Mouse (Mus musculus) urinary bladder, adult 2 months (tissue): ENCODE data around the gene Zfp607b. TPM values are rescaled to one million over a fixed set of nuclear protein-coding genes. Genes with fewer than 3 reads are reported as not detected.

ENCODE experiments used
- DNase-seq: peaks from one replicate; pipeline ENCODE4 v3.0.0; 2022; ENCODE audit warnings: low spot score
- polyA plus RNA-seq: library from polyadenylated mRNA; depleted of rRNA; stranded (reverse); fragments of >200 nt; gene quantifications from 2 replicates; pipeline ENCODE4 v1.2.3, GENCODE M21; 2012; rRNA removed

Gene Zfp607b
- polyA plus RNA-seq, 1 experiment, result 2.3 TPM

- DNase-seq, result no peak
These were observed 3.9 kb upstream of the Zfp607b start for GRCm38 (mm10) chr7:27685220-27685619.

- no peak for DNase-seq
These were observed 3.5 kb upstream of the Zfp607b start for GRCm38 (mm10) chr7:27685681-27686080.

- no peak for DNase-seq
These were observed 2.1 kb upstream of the Zfp607b start for GRCm38 (mm10) chr7:27687043-27687442.

GRCm38 (mm10) chr7:27687836-27688235 is 1.3 kb upstream of the Zfp607b start:
- DNase-seq, result no peak

GRCm38 (mm10) chr7:27688246-27688788 is 823 bp upstream of the Zfp607b start:
- DNase-seq, result no peak

GRCm38 (mm10) chr7:27691076-27691475 is 1.9 kb downstream of the Zfp607b start:
- no peak for DNase-seq

- DNase-seq, result no peak
These were observed 7.6 kb downstream of the Zfp607b start for GRCm38 (mm10) chr7:27696711-27697110.

- DNase-seq, result no peak
These were observed 21.3 kb downstream of the Zfp607b start for GRCm38 (mm10) chr7:27710402-27710801.

GRCm38 (mm10) chr7:27721951-27722350 is 32.8 kb downstream of the Zfp607b start:
- no peak for DNase-seq

GRCm38 (mm10) chr7:27725566-27726538 is 36.7 kb downstream of the Zfp607b start:
- DNase-seq, result no peak

GRCm38 (mm10) chr7:27727471-27727870 is 38.3 kb downstream of the Zfp607b start:
- DNase-seq, result no peak

- peak; percentile 74 for DNase-seq
These were observed 42.2 kb downstream of the Zfp607b start, which contains the start of gene Zfp60 for GRCm38 (mm10) chr7:27731281-27731883. Gene Zfp60 (plus strand): TSS chr7:27731389.

GRCm38 (mm10) chr7:27731946-27732345 is 42.8 kb downstream of the Zfp607b start:
- DNase-seq, result no peak

- DNase-seq, result no peak
These were observed 43.4 kb downstream of the Zfp607b start for GRCm38 (mm10) chr7:27732508-27732907.

GRCm38 (mm10) chr7:27735457-27735856 is 46.3 kb downstream of the Zfp607b start:
- no peak for DNase-seq

Other genes with a start within 250 kb of the Zfp607b start
- gene Sptbn4, start 241.7 kb upstream of the Zfp607b start, polyA plus RNA-seq, result 0.53 and 0.74 TPM in 2 replicates
- gene Blvrb, start 241.4 kb upstream of the Zfp607b start, polyA plus RNA-seq, result 46.5 and 51.3 TPM in 2 replicates
- gene Sertad3, start 215.6 kb upstream of the Zfp607b start, polyA plus RNA-seq, result 22.0 and 29.1 TPM in 2 replicates
- 36.2 and 37.2 TPM in 2 replicates for gene Sertad1, start 202.4 kb upstream of the Zfp607b start, polyA plus RNA-seq
- 4.6 and 4.9 TPM in 2 replicates for gene Prx, start 190.0 kb upstream of the Zfp607b start, polyA plus RNA-seq
- 1.4 and 1.7 TPM in 2 replicates for gene Hipk4, start 166.1 kb upstream of the Zfp607b start, polyA plus RNA-seq
- gene Pld3, start 136.1 kb upstream of the Zfp607b start, polyA plus RNA-seq, result 85.8 and 97.5 TPM in 2 replicates
- gene 2310022A10Rik, start 136.1 kb upstream of the Zfp607b start, polyA plus RNA-seq, result 16.7 and 17.1 TPM in 2 replicates
- gene Akt2, start 97.8 kb upstream of the Zfp607b start, polyA plus RNA-seq, result 78.4 and 96.7 TPM in 2 replicates
- 0.04 TPM in 1 of 2 replicates, not detected in the other for gene Ttc9b, start 35.4 kb upstream of the Zfp607b start, polyA plus RNA-seq
- gene Map3k10, start 14.7 kb upstream of the Zfp607b start, polyA plus RNA-seq, result 14.7 and 18.1 TPM in 2 replicates
- 6.3 and 8.1 TPM in 2 replicates for gene Zfp60, start 42.0 kb downstream of the Zfp607b start, polyA plus RNA-seq
- gene Zfp626, start 117.9 kb downstream of the Zfp607b start, polyA plus RNA-seq, result 4.3 and 5.3 TPM in 2 replicates
- gene Zfp59, start 149.3 kb downstream of the Zfp607b start, polyA plus RNA-seq, result 3.8 TPM in 2 replicates
- gene Zfp607a, start 168.2 kb downstream of the Zfp607b start, polyA plus RNA-seq, result 3.1 and 3.3 TPM in 2 replicates
- 7.2 and 7.6 TPM in 2 replicates for gene Zfp974, start 240.1 kb downstream of the Zfp607b start, polyA plus RNA-seq